Mouse (Mus musculus): ENCODE data around the gene Cacna2d2. TPM values are rescaled to one million over a fixed set of nuclear protein-coding genes. Genes with fewer than 3 reads are reported as not detected.

Gene Cacna2d2
- under 1 TPM; 0.20 to 0.22 TPM for total RNA-seq (2023)

GRCm38 (mm10) chr9:107399491-107399971 is at the start of gene Cacna2d2:
TSS of gene Cacna2d2 (plus strand) at chr9:107399612.

GRCm38 (mm10) chr9:107533791-107534407 is 134.5 kb downstream of the Cacna2d2 start, which contains the start of gene Tmem115:
TSS of gene Tmem115 (plus strand) at chr9:107533945.

GRCm38 (mm10) chr9:107541474-107542351 is 142.3 kb downstream of the Cacna2d2 start, which contains the start of the genes Cyb561d2 and Nprl2:
TSS of gene Cyb561d2 (minus strand) at chr9:107542193.
TSS of gene Nprl2 (plus strand) at chr9:107542226.

GRCm38 (mm10) chr9:107547026-107547425 is 147.6 kb downstream of the Cacna2d2 start, which contains the start of gene Zmynd10:
TSS of gene Zmynd10 (plus strand) at chr9:107547298.

GRCm38 (mm10) chr9:107551117-107551889 is 151.9 kb downstream of the Cacna2d2 start, which contains the start of gene Rassf1:
TSS of gene Rassf1 (plus strand) at chr9:107551555.

GRCm38 (mm10) chr9:107563029-107563581 is 163.7 kb downstream of the Cacna2d2 start, which contains the start of gene Tusc2:
TSS of gene Tusc2 (plus strand) at chr9:107563255.

GRCm38 (mm10) chr9:107567702-107568319 is 168.4 kb downstream of the Cacna2d2 start, which contains the start of gene Hyal2:
TSS of gene Hyal2 (plus strand) at chr9:107567945.

GRCm38 (mm10) chr9:107576357-107577107 is 177.1 kb downstream of the Cacna2d2 start, which contains the start of gene Hyal1:
TSS of gene Hyal1 (plus strand) at chr9:107576927.

GRCm38 (mm10) chr9:107578587-107578986 is 179.2 kb downstream of the Cacna2d2 start, which contains the start of gene Naa80:
TSS of gene Naa80 (plus strand) at chr9:107578887.

Other genes starting within 250 kb of the Cacna2d2 start
- 1 to 10 TPM; 3.8 to 7.5 TPM for gene Dock3, start 167.7 kb upstream of the Cacna2d2 start, total RNA-seq (2023)
- 100 to 1,000 TPM; 125 to 133 TPM for gene Mapkapk3, start 109.7 kb upstream of the Cacna2d2 start, total RNA-seq (2023)
- gene Cish, start 103.6 kb upstream of the Cacna2d2 start, total RNA-seq (2023) = 1 to 10 TPM; 2.6 to 4.1 TPM
- 1 to 10 TPM; 6.0 to 7.2 TPM for gene Hemk1, start 61.3 kb upstream of the Cacna2d2 start, total RNA-seq (2023)
- under 1 TPM in 1 of 2 experiments, not detected in 1; 0.20 TPM for gene 6430571L13Rik, start 59.0 kb upstream of the Cacna2d2 start, total RNA-seq (2023)
- gene Tmem115, start 134.3 kb downstream of the Cacna2d2 start, total RNA-seq (2023) = 10 to 100 TPM; 14.3 to 17.0 TPM
- gene Cyb561d2, start 142.6 kb downstream of the Cacna2d2 start, total RNA-seq (2023) = 1 to 10 TPM; 5.9 to 7.1 TPM
- gene Nprl2, start 142.6 kb downstream of the Cacna2d2 start, total RNA-seq (2023) = 1 to 10 TPM; 9.0 to 9.8 TPM
- under 1 TPM in 1 of 2 experiments, not detected in 1; 0.44 TPM for gene Zmynd10, start 147.7 kb downstream of the Cacna2d2 start, total RNA-seq (2023)
- gene Rassf1, start 151.9 kb downstream of the Cacna2d2 start, total RNA-seq (2023) = 10 to 100 TPM; 41.6 to 45.8 TPM
- 1 to 10 TPM; 9.0 to 9.8 TPM for gene Tusc2, start 163.6 kb downstream of the Cacna2d2 start, total RNA-seq (2023)
- gene Hyal2, start 168.3 kb downstream of the Cacna2d2 start, total RNA-seq (2023) = 1 to 10 TPM; 3.9 to 4.1 TPM
- gene Hyal1, start 177.3 kb downstream of the Cacna2d2 start, total RNA-seq (2023) = 1 to 10 TPM; 1.1 to 1.6 TPM
- 10 to 100 TPM in 1 of 2 experiments, 1 to 10 TPM in 1; 9.2 to 10.3 TPM for gene Naa80, start 179.3 kb downstream of the Cacna2d2 start, total RNA-seq (2023)
- gene Hyal3, start 181.2 kb downstream of the Cacna2d2 start, total RNA-seq (2023) = 1 to 10 TPM in 1 of 2 experiments, under 1 TPM in 1; 0.95 to 2.3 TPM
- 10 to 100 TPM; 29.3 to 35.9 TPM for gene Ifrd2, start 188.0 kb downstream of the Cacna2d2 start, total RNA-seq (2023)
- gene Sema3b, start 209.6 kb downstream of the Cacna2d2 start, total RNA-seq (2023) = 1 to 10 TPM in 1 of 2 experiments, under 1 TPM in 1; 0.13 to 1.2 TPM
- 1,000 to 10,000 TPM; 1,138 to 1,140 TPM for gene Gnai2, start 235.8 kb downstream of the Cacna2d2 start, total RNA-seq (2023)